Mouse (Mus musculus): ENCODE measurements around the gene Bckdha.

- no peak for TF ChIP-seq POLR2A (IDR thresholded peaks at IDR 0.05; ENCODE audit: low read depth, low read length)
- TF ChIP-seq CTCF (IDR thresholded peaks at IDR 0.05; ENCODE audit: extremely low read depth, insufficient read depth, insufficient read length, insufficient replicate concordance): no peak
These were observed 27.2 kb upstream of the Bckdha start for GRCm38 (mm10) chr7:25685926-25686470.

Measured in spleen, adult 2 months (tissue).